Mouse (Mus musculus): Measurements from ENCODE around the gene Myt1l.

Gene Myt1l

DNA sequence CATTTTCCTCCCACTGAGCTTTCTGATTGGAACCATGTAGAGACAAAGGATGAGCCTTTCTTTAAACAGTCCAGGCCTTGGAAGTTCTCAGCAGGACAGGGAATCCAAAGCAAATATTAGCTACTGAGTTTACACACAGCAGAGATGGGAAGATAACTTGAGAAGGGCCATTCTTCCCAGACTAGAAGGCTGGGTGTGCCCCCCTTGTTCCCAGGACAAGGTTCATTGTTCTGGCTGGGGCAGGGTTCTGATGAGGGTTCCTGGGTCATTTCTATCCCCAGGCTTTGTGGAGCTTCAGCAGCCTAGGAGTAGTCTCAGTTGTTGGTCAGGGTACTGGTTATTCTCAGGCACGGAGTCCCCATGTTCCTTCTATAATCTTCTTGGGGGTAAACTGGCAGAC is 432.9 kb downstream of the Myt1l start:
- DNase-seq (ENCODE audit: low spot score in 2 of 2): no peak

DNA sequence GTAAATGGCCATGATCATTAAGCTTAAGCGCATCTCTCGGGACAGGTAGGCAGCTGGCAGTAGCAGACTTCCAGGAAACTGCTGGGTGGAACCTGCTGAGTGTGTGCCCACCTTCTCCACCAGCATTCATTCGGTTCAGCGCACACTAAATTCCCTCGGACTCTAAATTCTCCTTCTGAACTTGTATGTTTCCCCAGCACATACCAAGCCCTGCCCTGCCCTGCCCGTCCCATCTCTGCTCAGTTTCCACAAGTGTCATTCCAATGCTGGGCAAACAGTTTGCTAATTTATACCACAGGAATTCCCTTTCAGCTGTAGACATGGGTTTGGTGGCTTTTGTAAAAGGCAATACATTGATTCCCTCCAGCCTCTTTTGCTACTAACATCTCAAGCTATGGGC is 436.8 kb downstream of the Myt1l start:
- no peak for DNase-seq (ENCODE audit: low spot score in 2 of 2)

DNA sequence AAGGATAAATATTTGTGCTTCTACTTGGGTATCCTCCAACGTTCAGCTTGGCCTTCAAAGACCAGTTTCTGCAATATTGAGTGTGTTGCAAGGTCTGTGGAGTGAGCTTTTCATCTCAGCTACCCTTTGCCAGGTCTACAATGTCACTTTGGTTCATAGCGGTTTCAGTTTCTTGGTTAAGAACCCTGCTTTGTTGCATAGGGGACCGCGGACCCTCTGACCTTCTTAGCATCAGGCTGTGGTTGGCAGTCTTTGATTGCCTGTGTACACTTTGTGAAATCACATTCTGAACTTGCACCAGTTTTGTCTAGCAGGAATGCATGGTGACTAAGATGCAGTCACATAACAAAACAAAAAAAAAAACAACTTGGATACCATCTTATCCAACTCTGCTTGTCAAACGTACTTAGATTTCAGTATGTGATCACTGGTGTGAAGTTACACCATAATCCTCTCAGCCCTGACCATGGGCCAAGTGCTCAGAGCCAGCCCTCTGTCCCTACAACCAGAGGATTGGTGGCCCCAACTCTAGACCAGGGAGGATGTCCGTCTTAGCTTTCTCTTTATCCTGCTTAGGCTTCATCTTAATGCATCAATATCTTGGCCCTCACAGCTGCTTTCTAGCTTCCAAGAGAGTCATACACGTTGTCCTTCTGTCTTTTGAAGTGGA is 443.7 kb downstream of the Myt1l start:
- no peak for DNase-seq (ENCODE audit: low spot score in 2 of 2)

DNA sequence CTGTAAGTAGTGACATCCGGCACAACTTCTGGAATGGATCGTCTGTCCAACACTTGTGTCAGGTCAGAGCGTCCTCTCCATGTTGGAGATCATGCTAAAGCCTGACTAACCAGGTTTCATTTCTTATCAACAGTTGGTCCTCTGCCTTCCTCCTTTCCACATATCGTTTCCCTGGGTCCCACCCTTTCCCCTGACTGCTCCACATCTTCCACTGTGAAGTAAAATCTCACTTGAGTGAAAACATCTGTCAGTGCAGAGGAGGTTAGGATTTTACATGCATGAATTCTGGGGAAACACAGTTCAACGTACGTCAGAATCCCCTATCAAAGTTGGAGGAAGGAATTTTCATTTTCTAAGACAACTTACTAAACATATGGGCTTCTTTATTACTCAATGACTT is 444.3 kb downstream of the Myt1l start:
- no peak for DNase-seq (ENCODE audit: low spot score in 2 of 2)

Measured in natural killer cell, adult 2 months (primary cell).